Mouse (Mus musculus) fat pad, adult 2 months (tissue): ENCODE measurements around the gene Sec14l5.
"Not testable (repeated sequence)": the region's sequence is repeated elsewhere in the genome, so short reads cannot be mapped to it uniquely, and the experiment has no call there.

Source experiments
- DNase-seq: peaks from one replicate; pipeline ENCODE4 v3.0.0-alpha.2; 2011; ENCODE audit warnings: low read depth, low spot score; ENCODE audit errors: extremely low read depth

Sec14l5 gene

GRCm38 (mm10) chr16:5212150-5212549 is 65.2 kb downstream of the Sec14l5 start:
- DNase-seq = no peak

- DNase-seq = no peak
These were observed 67.2 kb downstream of the Sec14l5 start for GRCm38 (mm10) chr16:5214126-5214525.

- no peak for DNase-seq
These were observed 69.8 kb downstream of the Sec14l5 start for GRCm38 (mm10) chr16:5216686-5217085.

GRCm38 (mm10) chr16:5217341-5218133 is 70.6 kb downstream of the Sec14l5 start:
- DNase-seq = no peak

- no peak for DNase-seq
These were observed 74.5 kb downstream of the Sec14l5 start for GRCm38 (mm10) chr16:5221403-5221802.

- DNase-seq = no peak
These were observed 75.2 kb downstream of the Sec14l5 start, which contains the start of gene AU021092 for GRCm38 (mm10) chr16:5222140-5222539. Gene AU021092 (minus strand): TSS chr16:5222299.

GRCm38 (mm10) chr16:5226534-5226933 is 79.6 kb downstream of the Sec14l5 start:
- DNase-seq = not testable (repeated sequence)

- DNase-seq = not testable (repeated sequence)
These were observed 80.6 kb downstream of the Sec14l5 start for GRCm38 (mm10) chr16:5227501-5227900.

- DNase-seq = not testable (repeated sequence)
These were observed 81.2 kb downstream of the Sec14l5 start for GRCm38 (mm10) chr16:5228103-5228502.

GRCm38 (mm10) chr16:5232982-5233381 is 86.1 kb downstream of the Sec14l5 start:
- no peak for DNase-seq

GRCm38 (mm10) chr16:5233418-5234313 is 86.8 kb downstream of the Sec14l5 start, which contains the start of gene Alg1:
Gene Alg1 (plus strand): TSS chr16:5233621.
- peak; percentile 67 for DNase-seq
